Mouse (Mus musculus) stomach, embryonic 14.5 days (tissue): Measurements from ENCODE around the gene Parp3. TPM values are rescaled to one million over a fixed set of nuclear protein-coding genes. Genes with fewer than 3 reads are reported as not detected.

ENCODE experiments used
- ATAC-seq: fragments of 200-750 bp; cut with Nextera tagmentation; 2 replicates; pipeline ENCODE4 v1.8.0; 2017; ENCODE audit warnings: low read depth, moderate TSS enrichment; ENCODE audit not compliant: insufficient number of reproducible peaks, insufficient read depth, low FRiP score
- H3K27ac ChIP-seq: fragments of 300-500 bp; sonication (generic); 2 replicates; pipeline ENCODE4 v1.5.1; 2014; ENCODE audit warnings: mild to moderate bottlenecking, low read length, moderate library complexity, mixed read lengths
- H3K27me3 ChIP-seq: fragments of 300-500 bp; sonication (generic); 2 replicates; pipeline ENCODE4 v1.6.1; 2014; ENCODE audit warnings: low read length, control low read depth, mixed read lengths; ENCODE audit not compliant: control insufficient read depth, insufficient read depth
- H3K36me3 ChIP-seq: fragments of 300-500 bp; sonication (generic); 2 replicates; pipeline ENCODE4 v1.6.1; 2014; ENCODE audit warnings: mild to moderate bottlenecking, control low read depth, low read length, moderate library complexity, mixed read lengths; ENCODE audit not compliant: control insufficient read depth, insufficient read depth
- H3K4me1 ChIP-seq: fragments of 300-500 bp; sonication (generic); 2 replicates; pipeline ENCODE4 v1.6.1; 2014; ENCODE audit warnings: low read length, control low read depth, mixed read lengths; ENCODE audit not compliant: control insufficient read depth, insufficient read depth
- H3K4me2 ChIP-seq: fragments of 300-500 bp; sonication (generic); replicated peaks from 2 replicates; pipeline ENCODE4 v1.6.1; 2014; ENCODE audit warnings: low read depth, low read length, control low read depth
- H3K4me3 ChIP-seq: fragments of 300-500 bp; sonication (generic); 2 replicates; pipeline ENCODE4 v1.5.1; 2014; ENCODE audit warnings: low read depth, low read length, control low read depth
- H3K9ac ChIP-seq: fragments of 300-500 bp; sonication (generic); replicated peaks from 2 replicates; pipeline ENCODE4 v1.6.1; 2014; ENCODE audit warnings: low read depth, mild to moderate bottlenecking, control low read depth, low read length, moderate library complexity, mixed read lengths
- H3K9me3 ChIP-seq: fragments of 300-500 bp; sonication (generic); 2 replicates; pipeline ENCODE4 v1.6.1; 2016; ENCODE audit warnings: low read depth, low read length, control low read depth; ENCODE audit not compliant: control insufficient read depth
- WGBS: fragments of 180-500 bp; shearing (Covaris S2); extraction: QIAGEN DNeasy Blood & Tissue Kit; methylation state at CpG from one replicate; pipeline ENCODE4 v1.1.7; 2014; 5-methylcytosine and 5-hydroxymethylcytosine counted together
- polyA plus RNA-seq: library from polyadenylated mRNA; unstranded; fragments of >200 nt; fragmentation: Nextera tagmentation; extraction: Ambion mirVana; gene quantifications from 2 replicates; pipeline ENCODE4 v1.2.1, GENCODE M21; 2014

Parp3 gene
- polyA plus RNA-seq, 1 experiment from 2014 or later = 3.1 TPM

DNA sequence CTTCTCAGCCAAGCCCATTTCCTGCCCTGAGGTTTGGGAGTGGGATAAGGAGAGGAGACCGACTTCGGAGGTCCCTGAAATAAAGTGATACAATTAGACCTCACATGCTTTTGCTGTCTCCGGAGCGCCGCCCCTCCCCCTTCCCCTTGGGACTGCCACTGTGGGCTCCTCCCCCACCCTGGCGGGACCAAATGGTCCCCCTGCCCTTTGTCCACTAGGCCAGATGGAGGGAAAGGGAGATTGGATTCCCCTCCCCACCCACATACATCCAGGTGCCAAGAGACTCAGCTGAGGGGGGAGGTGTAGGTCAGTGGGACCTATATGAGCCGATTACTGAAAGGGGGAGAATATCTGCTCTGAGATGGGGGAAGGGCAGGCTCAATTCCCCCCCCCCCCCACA is 23.9 kb downstream of the Parp3 start:
- H3K4me2 ChIP-seq = peak overlapping the region; percentile 92
- H3K4me1 ChIP-seq = peaks cover 66% of the 10 kb centered on the region
- 5% methylated on average over 7 of the region's 7 CpGs for WGBS
- H3K36me3 ChIP-seq = no peaks in the 10 kb centered on the region
- H3K27me3 ChIP-seq = no peaks in the 10 kb centered on the region
- 0 out of 2 replicates have a peak, but pooled peaks have one; percentile 1 for ATAC-seq
- H3K27ac ChIP-seq = peak overlapping the region; percentile 80; the same call in 1 of the 2 replicates
- H3K9ac ChIP-seq = no peak overlapping the region
- no peaks in the 10 kb centered on the region for H3K9me3 ChIP-seq
- peak overlapping the region; percentile 76 for H3K4me3 ChIP-seq

- Histone ChIP-seq H3K4me2 (peak overlapping the region; percentile 92), H3K4me1 (peaks cover 66% of the 10 kb centered on the region), H3K4me3 (no peak overlapping the region), H3K27me3 (no peaks in the 10 kb centered on the region), H3K27ac (no peak overlapping the region), H3K36me3 (no peaks in the 10 kb centered on the region), H3K9ac (no peak overlapping the region), H3K9me3 (no peaks in the 10 kb centered on the region)
- 32% methylated on average over 6 of the region's 6 CpGs for WGBS
- ATAC-seq = no peak
Observed at GRCm38 (mm10) chr9:106452351-106452750, 24.4 kb downstream of the Parp3 start.

GRCm38 (mm10) chr9:106451899-106452298 is 24.9 kb downstream of the Parp3 start:
- no peak overlapping the region for H3K4me3 ChIP-seq
- no peak overlapping the region for H3K9ac ChIP-seq
- no peaks in the 10 kb centered on the region for H3K9me3 ChIP-seq
- 70% methylated on average over 2 of the region's 2 CpGs for WGBS
- H3K27ac ChIP-seq = no peak overlapping the region
- no peaks in the 10 kb centered on the region for H3K27me3 ChIP-seq
- H3K36me3 ChIP-seq = no peaks in the 10 kb centered on the region
- peaks cover 62% of the 10 kb centered on the region for H3K4me1 ChIP-seq
- H3K4me2 ChIP-seq = no peak overlapping the region
- no peak for ATAC-seq

- H3K4me1 ChIP-seq = peaks cover 56% of the 10 kb centered on the region
- H3K4me2 ChIP-seq = no peak overlapping the region
- H3K36me3 ChIP-seq = no peaks in the 10 kb centered on the region
- no peaks in the 10 kb centered on the region for H3K27me3 ChIP-seq
- WGBS = 58% methylated on average over 11 of the region's 11 CpGs
- no peak overlapping the region for H3K4me3 ChIP-seq
- peak overlapping the region; percentile 6; the same call in 1 of the 2 replicates for H3K27ac ChIP-seq
- ATAC-seq = no peak
- H3K9ac ChIP-seq = no peak overlapping the region
- no peaks in the 10 kb centered on the region for H3K9me3 ChIP-seq
Observed at GRCm38 (mm10) chr9:106451298-106451697, 25.5 kb downstream of the Parp3 start.

DNA sequence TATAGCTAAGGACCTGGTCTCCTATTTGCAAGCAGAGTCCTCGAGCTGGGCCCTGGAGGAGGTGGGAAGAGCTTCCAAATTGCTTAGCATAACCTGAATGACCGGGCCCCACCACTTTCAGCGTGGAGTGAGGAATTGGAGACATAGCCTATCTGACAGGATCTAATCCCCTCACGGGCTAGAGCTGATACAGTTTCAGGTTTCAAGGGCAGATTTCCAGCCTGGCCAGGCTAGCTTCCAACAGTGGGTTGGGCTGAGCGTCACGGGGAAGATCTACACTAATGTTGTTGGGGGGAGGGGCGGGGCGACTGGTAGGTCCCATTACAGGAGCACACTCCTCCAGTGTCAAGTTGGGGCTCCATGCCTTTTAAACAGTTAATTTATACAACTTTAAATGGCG is 26.1 kb downstream of the Parp3 start:
- Histone ChIP-seq H3K27ac (peak overlapping the region; percentile 56), H3K4me1 (peaks cover 51% of the 10 kb centered on the region), H3K4me2 (peak overlapping the region; percentile 19), H3K9ac (no peak overlapping the region), H3K27me3 (no peaks in the 10 kb centered on the region), H3K4me3 (no peak overlapping the region), H3K9me3 (no peaks in the 10 kb centered on the region), H3K36me3 (no peaks in the 10 kb centered on the region)
- ATAC-seq = no peak
- WGBS = 4% methylated on average over 9 of the region's 9 CpGs

GRCm38 (mm10) chr9:106449947-106450346 is 26.8 kb downstream of the Parp3 start:
- Histone ChIP-seq H3K9ac (no peak overlapping the region), H3K9me3 (no peaks in the 10 kb centered on the region), H3K4me2 (peak overlapping the region; percentile 19; the same call in 1 of the 2 replicates), H3K27me3 (no peaks in the 10 kb centered on the region), H3K4me3 (no peak overlapping the region), H3K36me3 (no peaks in the 10 kb centered on the region), H3K4me1 (peaks cover 49% of the 10 kb centered on the region), H3K27ac (peak overlapping the region; percentile 56; the same call in 1 of the 2 replicates)
- WGBS = 83% methylated on average over 8 of the region's 8 CpGs
- no peak for ATAC-seq

- H3K27ac ChIP-seq = peak overlapping the region; percentile 66; the same call in 1 of the 2 replicates
- H3K36me3 ChIP-seq = no peaks in the 10 kb centered on the region
- H3K4me2 ChIP-seq = peak overlapping the region; percentile 86
- 0 out of 2 replicates have a peak, but pooled peaks have one; percentile 35 for ATAC-seq
- H3K9ac ChIP-seq = peak overlapping the region; percentile 36; the same call in 1 of the 2 replicates
- no peaks in the 10 kb centered on the region for H3K9me3 ChIP-seq
- H3K4me1 ChIP-seq = peaks cover 49% of the 10 kb centered on the region
- under 1% methylated on average over 23 of the region's 23 CpGs for WGBS
- H3K4me3 ChIP-seq = peak overlapping the region; percentile 44
- no peaks in the 10 kb centered on the region for H3K27me3 ChIP-seq
Observed at GRCm38 (mm10) chr9:106448498-106449031, 28.2 kb downstream of the Parp3 start.

DNA sequence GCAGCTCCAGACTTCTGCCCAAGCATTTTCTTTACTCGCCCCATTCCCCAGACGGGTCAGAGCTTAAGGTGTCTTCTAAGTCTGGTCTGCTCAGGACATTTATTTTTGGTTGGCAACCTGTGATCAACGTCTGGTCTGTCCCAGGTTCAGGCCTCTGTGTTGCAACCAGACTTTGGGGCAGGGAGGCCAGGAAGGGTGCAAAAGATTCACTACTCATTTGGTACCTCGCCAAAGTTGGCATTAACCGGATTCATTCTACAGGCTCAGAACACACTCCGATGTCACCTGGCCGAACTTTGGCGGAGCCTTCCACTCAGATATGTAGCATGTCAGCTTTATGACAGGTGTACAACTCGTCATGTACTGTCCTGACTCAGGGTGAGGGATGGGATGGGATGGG is 28.8 kb downstream of the Parp3 start:
- no peaks in the 10 kb centered on the region for H3K36me3 ChIP-seq
- H3K9ac ChIP-seq = 0 out of 2 replicates have a peak overlapping the region, but pooled peaks have one; percentile 36
- H3K9me3 ChIP-seq = no peaks in the 10 kb centered on the region
- WGBS = 39% methylated on average over 9 of the region's 9 CpGs
- H3K4me2 ChIP-seq = peak overlapping the region; percentile 86
- H3K4me3 ChIP-seq = peak overlapping the region; percentile 44
- H3K27ac ChIP-seq = peak overlapping the region; percentile 66; the same call in 1 of the 2 replicates
- H3K4me1 ChIP-seq = peaks cover 46% of the 10 kb centered on the region
- ATAC-seq = peak; percentile 7; the same call in 1 of the 2 replicates
- H3K27me3 ChIP-seq = no peaks in the 10 kb centered on the region
